Mouse (Mus musculus) bone marrow macrophage, adult 2 months (primary cell): ENCODE results near the gene Ehhadh. TPM values are rescaled to one million over a fixed set of nuclear protein-coding genes. Genes with fewer than 3 reads are reported as not detected.
A peak's percentile ranks its signal among the peaks of the same experiment; 100 is the strongest.
"Not testable (repeated sequence)": the region's sequence is repeated elsewhere in the genome, so short reads cannot be mapped to it uniquely, and the experiment has no call there.

ENCODE experiments used
- H3K27ac ChIP-seq: 2 replicates; pipeline ENCODE4 v1.5.1; 2012; ENCODE audit warnings: low read depth, low read length; ENCODE audit not compliant: insufficient read depth
- H3K4me1 ChIP-seq: 2 replicates; pipeline ENCODE4 v1.6.1; 2012; ENCODE audit warnings: low read length; ENCODE audit not compliant: control insufficient read depth, insufficient read depth
- H3K4me3 ChIP-seq: 2 replicates; pipeline ENCODE4 v1.5.1; 2012; ENCODE audit warnings: mild to moderate bottlenecking, low read length, moderate library complexity; ENCODE audit not compliant: insufficient read depth
- CTCF ChIP-seq: IDR thresholded peaks from 2 replicates; pipeline ENCODE4 v1.5.1; 2012; ENCODE audit warnings: low read depth, mild to moderate bottlenecking, low read length, moderate library complexity
- POLR2A ChIP-seq: IDR thresholded peaks from 2 replicates; pipeline ENCODE4 v1.6.1; 2012; ENCODE audit warnings: mild to moderate bottlenecking, low read depth, low read length, borderline replicate concordance
- polyA plus RNA-seq: library from polyadenylated mRNA; stranded (reverse); fragments of >200 nt; gene quantifications from 2 replicates; pipeline ENCODE4 v1.2.4, GENCODE M21; 2012; ENCODE audit not compliant: missing spikeins, insufficient read depth, insufficient read length

Ehhadh gene
- polyA plus RNA-seq, 1 experiment: 1.6 TPM

- TF ChIP-seq CTCF (no peak), POLR2A (no peak)
- peaks cover 7% of the 10 kb centered on the region for H3K4me1 ChIP-seq
- no peak overlapping the region for H3K27ac ChIP-seq
- H3K4me3 ChIP-seq: peak overlapping the region; percentile 78; the same call in 1 of the 2 replicates
Observed at GRCm38 (mm10) chr16:21795071-21795470, 7.5 kb upstream of the Ehhadh start.

DNA sequence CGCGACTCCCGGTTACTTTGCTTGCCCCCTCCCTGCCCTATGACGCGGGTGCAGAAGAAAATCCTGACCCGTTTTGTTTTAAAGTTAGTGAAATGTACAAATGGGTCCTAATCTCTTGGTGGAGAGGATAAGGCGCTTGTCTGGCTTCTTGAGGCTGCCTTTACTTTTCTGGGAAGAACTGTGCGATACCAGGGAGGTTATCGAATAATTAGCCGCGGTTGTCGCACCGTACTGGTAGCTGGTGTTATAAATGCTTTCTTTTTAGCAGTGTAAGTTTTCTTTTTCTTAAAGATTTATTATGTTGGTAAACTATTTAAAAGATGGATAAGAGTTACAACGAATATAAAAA lies 7.1 kb upstream of the Ehhadh start:
- H3K27ac ChIP-seq: 0 out of 2 replicates have a peak overlapping the region, but pooled peaks have one; percentile 9
- peaks cover 7% of the 10 kb centered on the region for H3K4me1 ChIP-seq
- peak overlapping the region; percentile 78 for H3K4me3 ChIP-seq
- TF ChIP-seq CTCF: no peak
- TF ChIP-seq POLR2A: no peak

- H3K4me3 ChIP-seq: peak within 1 kb of the TSS; percentile 78
- TF ChIP-seq POLR2A: no peak
- 0 out of 2 replicates have a peak, but pooled peaks have one; percentile 5 for TF ChIP-seq CTCF
- peaks cover 7% of the 10 kb centered on the region for H3K4me1 ChIP-seq
- peak within 1 kb of the TSS; percentile 74 for H3K27ac ChIP-seq
Observed at GRCm38 (mm10) chr16:21793875-21794696, 6.5 kb upstream of the Ehhadh start, which contains the start of gene Map3k13. Gene Map3k13, plus strand, starts transcription at chr16:21794346.

- Histone ChIP-seq H3K4me3 (peak overlapping the region; percentile 78), H3K27ac (peak overlapping the region; percentile 74)
- not testable (repeated sequence) for H3K4me1 ChIP-seq
Observed at GRCm38 (mm10) chr16:21793080-21793810, 5.6 kb upstream of the Ehhadh start.

DNA sequence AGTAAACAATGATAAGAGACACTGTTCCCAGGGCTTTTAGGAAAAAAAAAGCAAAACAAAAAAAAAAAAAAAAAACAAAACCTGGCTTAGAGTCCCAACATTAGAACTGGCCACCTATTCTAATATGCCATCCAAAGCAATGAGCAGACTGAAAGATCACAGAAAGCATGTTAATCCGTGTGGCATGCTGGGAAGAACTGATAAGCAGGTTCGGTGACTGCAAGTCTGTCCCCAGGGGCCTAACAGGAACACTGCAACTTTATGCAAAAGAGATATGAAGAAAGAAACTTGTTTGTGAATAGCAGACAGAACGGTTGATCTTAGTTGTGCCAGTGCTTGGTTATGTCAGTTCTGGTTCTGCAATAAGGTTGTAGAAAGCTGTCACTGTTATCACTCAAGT lies 4.2 kb upstream of the Ehhadh start:
- no peak overlapping the region for H3K4me3 ChIP-seq
- H3K27ac ChIP-seq: no peak overlapping the region
- no peak for TF ChIP-seq CTCF
- TF ChIP-seq POLR2A: no peak
- H3K4me1 ChIP-seq: peaks cover 7% of the 10 kb centered on the region

DNA sequence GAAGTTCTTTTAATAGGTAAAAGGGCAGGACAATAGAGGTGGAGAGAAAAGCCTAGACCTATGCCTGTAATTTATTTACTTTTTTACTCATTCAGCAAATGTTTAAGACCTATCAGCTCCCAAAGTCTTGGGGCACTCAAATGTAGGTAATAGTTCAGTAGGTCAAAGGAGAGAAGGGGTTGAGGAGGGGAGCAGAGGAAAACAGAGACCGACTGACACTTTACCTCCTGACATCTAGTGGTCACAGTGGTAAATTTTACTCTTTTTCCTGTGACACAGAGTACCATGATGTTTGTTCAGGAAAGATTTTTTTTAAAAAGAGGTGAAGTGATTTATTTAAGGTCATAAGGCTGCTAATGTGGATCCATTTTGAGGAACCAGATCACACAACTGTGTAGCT lies 2.9 kb upstream of the Ehhadh start:
- Histone ChIP-seq H3K4me1 (peaks cover 7% of the 10 kb centered on the region), H3K27ac (no peak overlapping the region)

GRCm38 (mm10) chr16:21789180-21789579 lies 1.6 kb upstream of the Ehhadh start:
- TF ChIP-seq POLR2A: no peak
- TF ChIP-seq CTCF: no peak

More for the DNA sequence above, 2.9 kb upstream of the Ehhadh start:
- TF ChIP-seq POLR2A (no peak), CTCF (no peak)
- H3K4me3 ChIP-seq: no peak overlapping the region

GRCm38 (mm10) chr16:21788581-21788980 lies 974 bp upstream of the Ehhadh start:
- peaks cover 3% of the 10 kb centered on the region for H3K4me1 ChIP-seq
- H3K4me3 ChIP-seq: no peak overlapping the region
- H3K27ac ChIP-seq: no peak overlapping the region
- TF ChIP-seq CTCF (no peak), POLR2A (no peak)

More at GRCm38 (mm10) chr16:21789180-21789579, 1.6 kb upstream of the Ehhadh start:
- Histone ChIP-seq H3K4me3 (no peak overlapping the region), H3K4me1 (peaks cover 3% of the 10 kb centered on the region), H3K27ac (no peak overlapping the region)

DNA sequence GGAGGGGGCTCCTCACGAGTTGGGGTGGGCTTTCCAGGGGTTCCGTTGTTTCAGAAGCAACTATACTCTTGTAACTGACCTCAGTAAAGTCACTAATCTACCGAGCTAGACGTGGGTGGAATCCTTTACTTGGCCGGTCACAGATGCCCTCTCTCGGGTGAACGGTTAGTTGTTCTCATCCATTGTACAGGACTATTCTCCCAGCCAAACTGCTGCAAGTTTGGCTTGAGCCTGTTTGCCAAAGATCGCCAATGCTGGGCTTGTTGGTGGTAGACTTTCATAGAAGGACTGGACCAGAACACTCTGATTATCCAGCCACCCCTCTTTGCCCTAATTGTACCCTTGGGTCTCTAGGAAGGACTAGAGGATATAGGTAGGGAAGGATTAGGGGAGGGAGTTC lies 1.3 kb downstream of the Ehhadh start:
- H3K4me3 ChIP-seq: no peak overlapping the region
- H3K4me1 ChIP-seq: no peaks in the 10 kb centered on the region
- H3K27ac ChIP-seq: no peak overlapping the region
- TF ChIP-seq CTCF (no peak), POLR2A (no peak)

- H3K4me3 ChIP-seq: no peak overlapping the region
- H3K27ac ChIP-seq: no peak overlapping the region
- no peaks in the 10 kb centered on the region for H3K4me1 ChIP-seq
- TF ChIP-seq CTCF: no peak
- TF ChIP-seq POLR2A: no peak
Observed at GRCm38 (mm10) chr16:21785000-21785399, 2.6 kb downstream of the Ehhadh start.
